Mouse (Mus musculus) ES-CJ7 (cell line): Measurements from ENCODE around the gene Rplp2.

Experiments used
- DNase-seq: peaks from one replicate; pipeline ENCODE4 v3.0.0; 2011; ENCODE audit warnings: low read depth, low spot score

Rplp2 gene

GRCm38 (mm10) chr7:141466607-141467148 lies 19.5 kb downstream of the Rplp2 start:
- DNase-seq = no peak

GRCm38 (mm10) chr7:141467230-141468030 lies 20.3 kb downstream of the Rplp2 start, which contains the start of gene Cd151:
Cd151 (plus strand) TSS chr7:141467392.
- DNase-seq = peak; percentile 82

DNA sequence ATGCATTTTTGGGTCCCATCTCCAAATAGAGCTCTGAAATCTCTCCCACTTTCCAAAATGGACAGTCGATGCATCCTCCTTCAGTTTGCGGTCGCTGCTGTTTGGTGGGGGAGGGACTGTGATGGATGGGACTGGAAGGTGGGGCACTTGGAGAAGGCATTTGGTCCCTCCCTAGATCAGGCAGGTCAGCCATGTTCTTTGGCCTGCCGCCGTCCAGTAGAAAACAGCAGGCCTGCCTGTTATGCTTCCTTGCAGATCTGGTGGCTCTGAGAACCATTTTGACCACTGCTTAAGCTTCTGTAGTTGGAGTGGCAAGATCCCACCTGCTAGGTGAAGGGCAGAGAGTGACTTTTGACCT lies 21.0 kb downstream of the Rplp2 start:
- no peak for DNase-seq

DNA sequence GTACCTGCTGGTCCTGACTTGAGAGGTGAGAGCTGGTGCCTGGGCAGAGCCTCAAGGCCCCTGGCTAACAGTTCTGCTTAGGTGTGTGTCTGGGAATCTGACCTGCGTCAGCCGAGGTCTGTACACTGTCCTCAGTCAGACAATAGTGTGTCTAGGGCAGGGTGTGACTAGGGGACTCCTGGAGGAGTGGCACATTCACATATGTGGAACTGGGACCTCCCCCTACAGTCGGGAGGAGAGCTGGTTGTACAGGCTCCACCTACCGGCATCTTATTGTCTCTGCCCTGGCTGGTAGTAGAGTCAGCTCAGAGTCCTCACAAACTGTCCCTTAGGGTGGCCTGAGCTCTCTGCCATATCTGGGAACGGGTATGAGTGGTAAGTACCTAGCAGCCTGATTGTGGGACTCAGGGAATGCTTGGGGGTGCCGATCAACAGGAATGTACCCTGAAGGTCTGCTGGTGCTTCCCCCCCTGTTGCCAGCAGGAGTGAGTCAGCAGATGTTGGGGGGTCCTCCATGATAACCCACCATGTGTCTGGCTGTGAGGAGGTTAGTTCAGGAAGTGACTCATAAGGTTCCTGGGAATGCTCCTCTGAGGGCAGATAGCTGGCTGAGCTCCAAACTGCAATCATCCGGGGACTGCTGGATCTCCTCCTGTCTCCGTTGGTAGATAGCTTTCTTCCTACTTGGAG lies 21.5 kb downstream of the Rplp2 start:
- peak; percentile 92 for DNase-seq

GRCm38 (mm10) chr7:141469352-141469751 lies 22.2 kb downstream of the Rplp2 start:
- no peak for DNase-seq

- no peak for DNase-seq
Observed at GRCm38 (mm10) chr7:141469901-141470636, 22.9 kb downstream of the Rplp2 start.

- DNase-seq = no peak
Observed at GRCm38 (mm10) chr7:141470637-141470944, 23.4 kb downstream of the Rplp2 start.

DNA sequence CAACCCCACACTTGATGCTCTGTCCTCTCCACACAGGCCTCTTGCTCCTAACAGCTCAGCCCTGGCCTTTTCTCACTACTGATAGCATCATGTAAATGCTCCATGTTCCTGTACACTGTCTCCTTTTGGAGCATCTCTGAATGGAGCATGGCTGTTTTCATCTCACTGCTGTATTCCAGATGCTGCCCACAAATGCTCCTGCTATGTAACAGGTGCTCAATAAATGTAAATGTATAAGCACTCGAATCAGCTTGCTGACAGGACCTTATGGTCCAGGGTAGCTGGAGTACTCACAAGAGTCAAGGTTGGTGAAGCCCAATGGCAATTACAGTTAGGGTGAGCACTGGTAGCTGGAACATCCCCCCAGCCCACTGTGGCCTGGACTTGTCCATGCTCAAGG lies 24.1 kb downstream of the Rplp2 start:
- no peak for DNase-seq

- DNase-seq = no peak
Observed at GRCm38 (mm10) chr7:141472226-141472625, 25.1 kb downstream of the Rplp2 start.

DNA sequence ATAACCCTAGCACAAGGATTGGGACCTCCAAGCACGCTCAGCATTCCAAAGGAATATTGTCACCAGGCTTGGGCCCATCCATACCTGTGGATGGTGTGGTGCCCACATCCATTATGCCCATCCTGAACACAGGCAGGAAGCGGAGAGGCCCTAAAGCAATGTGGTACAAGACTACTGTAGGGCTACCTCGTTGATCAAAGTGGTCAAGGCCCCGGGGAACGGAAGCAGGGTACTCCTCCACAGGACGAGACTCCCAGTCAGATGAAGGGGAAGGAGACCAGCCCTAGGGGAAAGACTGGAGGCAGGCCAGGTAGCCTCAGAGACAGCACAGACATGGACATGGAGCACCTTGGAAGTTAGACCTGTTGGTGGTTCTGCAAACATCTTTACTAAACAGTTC lies 25.6 kb downstream of the Rplp2 start:
- DNase-seq = no peak

DNA sequence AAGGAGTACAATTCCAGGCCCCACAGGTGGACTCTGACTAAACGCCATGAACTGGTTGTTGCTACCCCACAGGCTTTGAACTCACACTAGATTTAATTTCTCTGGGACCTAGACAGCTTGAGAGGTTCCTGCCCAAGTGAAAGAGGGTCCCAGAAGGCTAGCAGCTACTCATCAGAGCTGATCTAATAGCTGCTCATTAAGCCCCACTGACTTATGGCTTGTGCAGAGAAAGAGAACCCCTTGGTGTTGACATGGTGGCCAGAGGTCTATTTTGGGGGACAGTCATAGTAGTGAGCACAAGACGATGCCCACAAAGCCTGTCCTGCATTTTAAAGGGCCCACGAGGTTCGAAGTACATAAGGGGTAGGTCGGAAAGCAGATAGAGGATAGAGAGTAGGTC lies 27.0 kb downstream of the Rplp2 start:
- no peak for DNase-seq

DNA sequence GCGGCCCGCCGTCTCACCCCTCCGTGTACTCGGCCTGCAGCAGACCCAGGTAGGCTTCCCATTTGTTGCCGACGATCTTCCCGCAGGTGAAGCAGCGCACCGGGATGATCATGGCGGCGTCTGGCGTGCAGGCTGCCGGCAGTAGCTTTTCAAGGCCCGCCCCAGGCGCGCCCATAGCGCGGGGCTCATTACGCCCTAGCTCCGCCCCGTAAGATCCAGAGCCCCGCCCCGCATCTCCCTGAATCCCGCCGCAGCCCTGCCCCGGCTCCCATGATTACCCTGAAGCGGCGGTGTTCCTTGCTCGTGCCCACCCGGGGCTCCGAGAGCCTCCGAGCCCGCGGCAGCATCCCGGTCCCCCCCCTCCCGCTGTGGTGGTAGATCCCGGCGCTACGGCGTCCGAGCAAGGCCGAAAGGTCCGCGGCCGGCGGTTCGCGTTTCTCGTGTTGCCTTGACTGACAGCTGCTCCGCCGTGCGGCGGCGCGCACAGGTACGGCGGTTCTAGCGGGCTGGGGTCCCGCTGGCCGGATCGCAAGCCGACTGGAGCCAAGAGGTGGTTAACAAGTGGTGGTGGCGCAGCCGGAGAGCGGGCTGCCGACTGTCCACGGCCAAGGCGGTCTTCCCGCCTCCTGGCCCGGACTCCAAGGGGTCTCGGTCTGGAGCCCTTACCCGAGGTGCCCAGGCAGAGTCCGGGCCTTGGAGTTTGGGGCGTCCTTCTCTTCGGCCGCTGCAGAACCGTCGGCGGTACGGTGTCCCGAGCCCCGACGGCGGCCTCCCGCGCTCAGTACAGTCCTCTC lies 28.0 kb downstream of the Rplp2 start, which contains the start of the genes Polr2l and Tspan4:
Gene Polr2l, minus strand, starts transcription at position 122 of the 794 bp plus-strand sequence.
Gene Tspan4, plus strand, starts transcription at position 230 of the 794 bp plus-strand sequence.
- peak; percentile 88 for DNase-seq

GRCm38 (mm10) chr7:141475805-141476158 lies 28.6 kb downstream of the Rplp2 start:
- peak; percentile 17 for DNase-seq

GRCm38 (mm10) chr7:141476226-141476980 lies 29.2 kb downstream of the Rplp2 start:
- DNase-seq = peak; percentile 71

DNA sequence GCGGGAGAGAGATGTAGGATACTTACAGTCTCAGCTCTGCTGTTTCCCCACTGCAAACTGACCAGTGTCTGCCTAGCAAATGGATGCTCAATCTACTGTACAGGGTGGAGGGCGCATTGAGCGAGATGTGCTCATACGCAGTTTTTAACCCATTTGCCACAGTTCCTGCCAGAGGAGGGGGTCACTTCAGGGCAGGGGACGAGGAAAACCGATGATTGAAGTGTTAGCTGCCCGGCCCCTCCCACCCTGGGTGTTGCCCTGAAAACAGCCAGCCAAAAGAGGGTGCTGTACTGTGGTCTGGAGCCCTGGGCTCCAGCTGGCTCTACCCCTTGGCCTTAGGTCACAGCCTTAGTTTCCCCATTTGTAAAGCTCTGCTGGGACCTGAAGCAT lies 29.8 kb downstream of the Rplp2 start:
- DNase-seq = no peak

DNA sequence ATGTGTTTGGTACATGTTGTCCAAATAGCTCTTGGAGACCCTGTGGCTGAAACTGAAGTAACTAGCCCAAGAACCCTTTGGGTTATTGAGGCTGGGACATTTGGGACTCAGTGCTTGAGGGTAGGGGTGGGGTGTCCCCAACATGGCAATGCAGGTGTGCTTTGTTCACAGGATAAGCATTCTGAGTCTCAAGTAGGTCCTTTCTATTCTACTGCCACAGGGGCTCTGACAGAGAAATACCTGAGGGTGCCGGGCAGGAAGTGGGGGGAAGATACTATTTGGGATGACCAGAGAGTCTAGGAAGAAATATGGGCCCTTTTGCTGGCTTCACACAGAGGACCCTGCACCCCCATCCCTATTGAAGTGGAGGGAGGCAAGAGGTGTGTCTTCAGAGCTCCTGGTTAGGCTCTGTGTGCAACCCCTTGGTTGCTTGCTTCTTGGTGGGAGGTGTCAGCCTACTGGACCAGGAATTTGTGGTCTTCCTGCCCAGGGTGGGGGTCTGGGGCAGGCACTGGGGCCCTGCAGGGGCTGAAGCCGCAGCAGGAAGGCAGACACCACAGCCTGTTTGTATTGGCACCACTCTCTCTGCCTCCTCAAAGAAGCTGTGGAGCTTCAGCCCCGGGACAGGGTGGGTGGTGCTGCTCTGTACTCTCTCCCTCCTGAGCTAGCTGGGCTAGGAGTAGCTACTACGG lies 30.6 kb downstream of the Rplp2 start:
- DNase-seq = no peak

DNA sequence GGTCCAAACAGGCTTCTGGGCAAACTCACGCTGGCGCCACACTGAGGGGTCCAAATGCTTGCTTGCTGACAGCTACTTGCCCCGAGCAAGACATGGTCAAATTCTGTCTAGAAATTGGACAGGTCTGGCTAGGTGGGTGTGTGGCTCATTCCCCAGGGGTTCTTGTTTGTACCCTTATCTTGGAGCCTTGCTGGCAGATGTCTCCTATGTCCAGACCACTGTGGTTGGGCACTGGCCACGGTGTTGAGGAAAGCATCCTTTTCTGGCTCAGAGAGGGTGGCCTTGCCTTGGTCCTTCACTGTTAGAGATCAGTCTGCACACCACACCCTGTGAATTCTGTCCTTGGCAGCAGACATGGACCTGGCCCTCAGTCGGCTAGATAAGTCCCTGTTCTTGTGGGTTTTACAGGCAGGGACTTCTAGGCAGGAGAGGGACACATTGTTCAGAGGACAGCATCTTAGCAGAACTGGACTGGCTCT lies 31.1 kb downstream of the Rplp2 start:
- DNase-seq = no peak

GRCm38 (mm10) chr7:141480842-141481497 lies 33.8 kb downstream of the Rplp2 start:
- peak; percentile 82 for DNase-seq
